Mouse (Mus musculus): ENCODE measurements around the gene Ttc23. TPM values are rescaled to one million over a fixed set of nuclear protein-coding genes. Genes with fewer than 3 reads are reported as not detected.
A peak's percentile ranks its signal among the peaks of the same experiment; 100 is the strongest.

Gene Ttc23
- polyA plus RNA-seq, 1 experiment from 2014 or later = 28.1 TPM

GRCm38 (mm10) chr7:67793449-67793848, 146.2 kb downstream of the Ttc23 start:
- no peak overlapping the region for H3K4me3 ChIP-seq (ENCODE audit: low read depth, low read length)
- H3K36me3 ChIP-seq (ENCODE audit: control insufficient read depth, insufficient read depth, low read length) = no peaks in the 10 kb centered on the region
- DNase-seq (ENCODE audit: low spot score) (no peak), ATAC-seq (ENCODE audit: low read depth) (no peak)
- no peak overlapping the region for H3K9ac ChIP-seq (ENCODE audit: low read depth, low read length)
- no peak overlapping the region for H3K4me2 ChIP-seq (ENCODE audit: low read depth, low read length)
- H3K27me3 ChIP-seq (replicated peaks; ENCODE audit: control insufficient read depth, insufficient read depth, low read length) = no peaks in the 10 kb centered on the region
- H3K27ac ChIP-seq (replicated peaks; ENCODE audit: low read depth, low read length) = no peak overlapping the region
- no peaks in the 10 kb centered on the region for H3K4me1 ChIP-seq (ENCODE audit: control insufficient read depth, insufficient read depth, low read length)
- no peaks in the 10 kb centered on the region for H3K9me3 ChIP-seq (ENCODE audit: control insufficient read depth, low read length)
- WGBS = 66% methylated on average over 7 of the region's 7 CpGs

DNA sequence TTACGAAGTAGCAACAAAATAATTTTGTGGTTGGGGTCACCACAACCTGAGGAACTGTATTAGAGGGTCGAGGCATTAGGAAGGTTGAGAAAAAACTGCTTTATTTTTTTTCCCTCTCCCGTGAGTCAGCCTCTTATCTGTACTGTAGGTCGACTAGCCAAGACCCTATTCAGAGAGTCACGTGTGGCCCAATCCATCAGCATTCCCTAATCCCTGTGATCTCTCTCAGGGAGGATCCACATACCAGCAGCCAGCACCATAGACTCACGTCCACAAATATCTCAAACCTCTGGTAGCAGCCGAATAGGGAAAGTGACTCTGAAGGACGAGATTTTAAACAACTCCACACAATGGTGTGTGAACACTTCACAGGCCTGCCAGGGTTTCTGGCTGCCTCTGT, 149.9 kb downstream of the Ttc23 start:
- H3K36me3 ChIP-seq (ENCODE audit: control insufficient read depth, insufficient read depth, low read length) = no peaks in the 10 kb centered on the region
- H3K9ac ChIP-seq (ENCODE audit: low read depth, low read length) = no peak overlapping the region
- no peaks in the 10 kb centered on the region for H3K4me1 ChIP-seq (ENCODE audit: control insufficient read depth, insufficient read depth, low read length)
- 30% methylated on average over 8 of the region's 8 CpGs for WGBS
- no peak overlapping the region for H3K27ac ChIP-seq (replicated peaks; ENCODE audit: low read depth, low read length)
- ATAC-seq (ENCODE audit: low read depth) (peak; percentile 24; the same call in 1 of the 2 replicates), DNase-seq (ENCODE audit: low spot score) (peak; percentile 12)
- H3K4me3 ChIP-seq (ENCODE audit: low read depth, low read length) = no peak overlapping the region
- no peak overlapping the region for H3K4me2 ChIP-seq (ENCODE audit: low read depth, low read length)
- H3K9me3 ChIP-seq (ENCODE audit: control insufficient read depth, low read length) = no peaks in the 10 kb centered on the region
- H3K27me3 ChIP-seq (replicated peaks; ENCODE audit: control insufficient read depth, insufficient read depth, low read length) = no peaks in the 10 kb centered on the region

- WGBS = 69% methylated on average over 4 of the region's 4 CpGs
- no peaks in the 10 kb centered on the region for H3K9me3 ChIP-seq (ENCODE audit: control insufficient read depth, low read length)
- no peak overlapping the region for H3K4me2 ChIP-seq (ENCODE audit: low read depth, low read length)
- H3K36me3 ChIP-seq (ENCODE audit: control insufficient read depth, insufficient read depth, low read length) = no peaks in the 10 kb centered on the region
- DNase-seq (ENCODE audit: low spot score) (no peak), ATAC-seq (ENCODE audit: low read depth) (no peak)
- H3K4me1 ChIP-seq (ENCODE audit: control insufficient read depth, insufficient read depth, low read length) = 0 out of 2 replicates have a peak, but pooled peaks cover 7% of the 10 kb centered on the region
- no peak overlapping the region for H3K4me3 ChIP-seq (ENCODE audit: low read depth, low read length)
- no peaks in the 10 kb centered on the region for H3K27me3 ChIP-seq (replicated peaks; ENCODE audit: control insufficient read depth, insufficient read depth, low read length)
- no peak overlapping the region for H3K9ac ChIP-seq (ENCODE audit: low read depth, low read length)
- no peak overlapping the region for H3K27ac ChIP-seq (replicated peaks; ENCODE audit: low read depth, low read length)
These were observed 151.3 kb downstream of the Ttc23 start for GRCm38 (mm10) chr7:67798476-67798875.

GRCm38 (mm10) chr7:67800547-67800946, 153.3 kb downstream of the Ttc23 start:
- no peak for ATAC-seq (ENCODE audit: low read depth)
- peak; percentile 23 for DNase-seq (ENCODE audit: low spot score)
- Histone ChIP-seq H3K4me2 (ENCODE audit: low read depth, low read length) (no peak overlapping the region), H3K27me3 (replicated peaks; ENCODE audit: control insufficient read depth, insufficient read depth, low read length) (no peaks in the 10 kb centered on the region), H3K4me1 (ENCODE audit: control insufficient read depth, insufficient read depth, low read length) (0 out of 2 replicates have a peak, but pooled peaks cover 7% of the 10 kb centered on the region), H3K4me3 (ENCODE audit: low read depth, low read length) (no peak overlapping the region), H3K36me3 (ENCODE audit: control insufficient read depth, insufficient read depth, low read length) (no peaks in the 10 kb centered on the region), H3K27ac (replicated peaks; ENCODE audit: low read depth, low read length) (no peak overlapping the region), H3K9me3 (ENCODE audit: control insufficient read depth, low read length) (no peaks in the 10 kb centered on the region), H3K9ac (ENCODE audit: low read depth, low read length) (no peak overlapping the region)
- WGBS = 85% methylated on average over 6 of the region's 6 CpGs

DNA sequence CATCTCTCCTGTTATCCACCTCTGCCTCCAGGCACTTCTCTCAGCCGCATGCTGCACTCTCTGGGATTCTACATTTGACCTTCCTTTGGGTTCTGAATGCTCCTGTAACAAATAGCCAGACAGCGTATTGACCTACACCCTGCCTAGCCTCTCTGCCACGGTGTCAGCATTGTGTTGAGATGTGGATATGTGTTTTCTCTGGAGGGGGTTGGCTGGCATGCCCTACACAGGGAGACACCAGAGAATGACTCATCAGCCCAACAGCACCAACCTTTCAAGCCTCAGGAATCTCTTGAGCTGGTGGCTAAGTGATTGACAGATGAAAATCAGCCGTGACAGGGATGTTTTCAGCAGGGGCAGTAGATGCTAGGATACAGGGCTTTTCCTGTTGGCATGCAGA, 153.8 kb downstream of the Ttc23 start:
- Histone ChIP-seq H3K36me3 (ENCODE audit: control insufficient read depth, insufficient read depth, low read length) (no peaks in the 10 kb centered on the region), H3K9me3 (ENCODE audit: control insufficient read depth, low read length) (no peaks in the 10 kb centered on the region), H3K27me3 (replicated peaks; ENCODE audit: control insufficient read depth, insufficient read depth, low read length) (no peaks in the 10 kb centered on the region), H3K4me2 (ENCODE audit: low read depth, low read length) (no peak overlapping the region), H3K4me1 (ENCODE audit: control insufficient read depth, insufficient read depth, low read length) (0 out of 2 replicates have a peak, but pooled peaks cover 7% of the 10 kb centered on the region), H3K4me3 (ENCODE audit: low read depth, low read length) (no peak overlapping the region), H3K9ac (ENCODE audit: low read depth, low read length) (no peak overlapping the region), H3K27ac (replicated peaks; ENCODE audit: low read depth, low read length) (no peak overlapping the region)
- no peak for DNase-seq (ENCODE audit: low spot score)
- WGBS = 44% methylated on average over 4 of the region's 4 CpGs
- ATAC-seq (ENCODE audit: low read depth) = no peak

- no peaks in the 10 kb centered on the region for H3K9me3 ChIP-seq (ENCODE audit: control insufficient read depth, low read length)
- no peaks in the 10 kb centered on the region for H3K27me3 ChIP-seq (replicated peaks; ENCODE audit: control insufficient read depth, insufficient read depth, low read length)
- 11% methylated on average over 28 of the region's 28 CpGs for WGBS
- peak overlapping the region; percentile 40 for H3K4me3 ChIP-seq (ENCODE audit: low read depth, low read length)
- 0 out of 2 replicates have a peak overlapping the region, but pooled peaks have one; percentile 13 for H3K27ac ChIP-seq (replicated peaks; ENCODE audit: low read depth, low read length)
- no peaks in the 10 kb centered on the region for H3K36me3 ChIP-seq (ENCODE audit: control insufficient read depth, insufficient read depth, low read length)
- ATAC-seq (ENCODE audit: low read depth) (peak; percentile 85), DNase-seq (ENCODE audit: low spot score) (peak; percentile 79)
- H3K9ac ChIP-seq (ENCODE audit: low read depth, low read length) = peak overlapping the region; percentile 45
- 0 out of 2 replicates have a peak, but pooled peaks cover 7% of the 10 kb centered on the region for H3K4me1 ChIP-seq (ENCODE audit: control insufficient read depth, insufficient read depth, low read length)
- H3K4me2 ChIP-seq (ENCODE audit: low read depth, low read length) = peak overlapping the region; percentile 71
These were observed 156.0 kb downstream of the Ttc23 start for GRCm38 (mm10) chr7:67803015-67803856.

DNA sequence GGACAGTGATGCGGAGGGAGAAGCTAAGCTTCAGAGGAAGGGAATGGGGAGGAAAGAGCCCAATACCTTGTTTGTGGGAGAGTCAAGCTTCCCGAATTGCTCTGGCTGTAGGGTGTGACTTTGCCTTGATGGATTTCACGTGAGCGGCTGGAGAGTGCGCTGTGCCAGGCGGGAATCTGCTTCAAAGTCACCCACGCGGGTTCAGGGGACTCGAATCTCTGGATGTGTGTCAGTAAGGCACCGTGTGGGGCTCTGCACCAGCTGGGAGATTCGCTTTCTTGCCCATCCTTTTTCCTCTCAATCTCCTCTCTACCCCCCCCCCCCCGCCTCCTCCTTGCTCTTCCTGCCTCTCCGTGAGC, 156.6 kb downstream of the Ttc23 start:
- ATAC-seq (ENCODE audit: low read depth) (no peak; the same call in 1 of the 2 replicates), DNase-seq (ENCODE audit: low spot score) (no peak)
- H3K36me3 ChIP-seq (ENCODE audit: control insufficient read depth, insufficient read depth, low read length) = no peaks in the 10 kb centered on the region
- peak overlapping the region; percentile 71 for H3K4me2 ChIP-seq (ENCODE audit: low read depth, low read length)
- WGBS = 9% methylated on average over 12 of the region's 13 CpGs
- H3K9ac ChIP-seq (ENCODE audit: low read depth, low read length) = peak overlapping the region; percentile 45
- H3K4me1 ChIP-seq (ENCODE audit: control insufficient read depth, insufficient read depth, low read length) = 0 out of 2 replicates have a peak, but pooled peaks cover 7% of the 10 kb centered on the region
- H3K4me3 ChIP-seq (ENCODE audit: low read depth, low read length) = peak overlapping the region; percentile 40
- no peaks in the 10 kb centered on the region for H3K9me3 ChIP-seq (ENCODE audit: control insufficient read depth, low read length)
- no peaks in the 10 kb centered on the region for H3K27me3 ChIP-seq (replicated peaks; ENCODE audit: control insufficient read depth, insufficient read depth, low read length)
- H3K27ac ChIP-seq (replicated peaks; ENCODE audit: low read depth, low read length) = no peak overlapping the region

Measured in embryonic facial prominence, embryonic 14.5 days (tissue).